Mouse (Mus musculus) lung, embryonic 16.5 days (tissue): ENCODE data around the gene Slc35c2. TPM values are rescaled to one million over a fixed set of nuclear protein-coding genes. Genes with fewer than 3 reads are reported as not detected.

Source experiments
- ATAC-seq: fragments of 200-750 bp; cut with Nextera tagmentation; 2 replicates; pipeline ENCODE4 v1.8.0; 2017; ENCODE audit warnings: low read depth, mild to moderate bottlenecking, moderate library complexity
- H3K27ac ChIP-seq: fragments of 300-500 bp; sonication (generic); 2 replicates; pipeline ENCODE4 v1.5.1; 2014; ENCODE audit warnings: mild to moderate bottlenecking, control low read depth, low read length
- H3K27me3 ChIP-seq: fragments of 300-500 bp; sonication (generic); 2 replicates; pipeline ENCODE4 v1.6.1; 2014; ENCODE audit warnings: low read depth, low read length, mixed read lengths; ENCODE audit not compliant: control insufficient read depth, insufficient read depth
- H3K36me3 ChIP-seq: fragments of 300-500 bp; sonication (generic); 2 replicates; pipeline ENCODE4 v1.6.1; 2014; ENCODE audit warnings: low read length; ENCODE audit not compliant: control insufficient read depth, insufficient read depth
- H3K4me1 ChIP-seq: fragments of 300-500 bp; sonication (generic); replicated peaks from 2 replicates; pipeline ENCODE4 v1.6.1; 2014; ENCODE audit warnings: low read length, mixed read lengths; ENCODE audit not compliant: control insufficient read depth, insufficient read depth
- H3K4me2 ChIP-seq: fragments of 300-500 bp; sonication (generic); 2 replicates; pipeline ENCODE4 v1.6.1; 2014; ENCODE audit warnings: low read depth, low read length, control low read depth
- H3K4me3 ChIP-seq: fragments of 300-500 bp; sonication (generic); 2 replicates; pipeline ENCODE4 v1.5.1; 2014; ENCODE audit warnings: mild to moderate bottlenecking, low read length, control low read depth
- H3K9ac ChIP-seq: fragments of 300-500 bp; sonication (generic); 2 replicates; pipeline ENCODE4 v1.6.1; 2014; ENCODE audit warnings: low read length, control low read depth
- H3K9me3 ChIP-seq: fragments of 300-500 bp; sonication (generic); 2 replicates; pipeline ENCODE4 v1.6.1; 2016; ENCODE audit warnings: low read length; ENCODE audit not compliant: control insufficient read depth
- WGBS: fragments of 180-500 bp; shearing (Covaris S2); extraction: QIAGEN DNeasy Blood & Tissue Kit; methylation state at CpG from one replicate; pipeline ENCODE4 v1.1.7; 2014; 5-methylcytosine and 5-hydroxymethylcytosine counted together
- polyA plus RNA-seq: library from polyadenylated mRNA; unstranded; fragments of >200 nt; fragmentation: Nextera tagmentation; extraction: Ambion mirVana; gene quantifications from 2 replicates; pipeline ENCODE4 v1.2.1, GENCODE M21; 2015

Slc35c2 gene
- polyA plus RNA-seq, 1 experiment from 2014 or later: 47.9 TPM

- Histone ChIP-seq H3K4me2 (no peak overlapping the region), H3K27me3 (peaks cover 25% of the 10 kb centered on the region), H3K9me3 (no peaks in the 10 kb centered on the region), H3K27ac (no peak overlapping the region), H3K4me3 (no peak overlapping the region), H3K9ac (no peak overlapping the region), H3K4me1 (peaks cover 5% of the 10 kb centered on the region), H3K36me3 (no peaks in the 10 kb centered on the region)
- 13% methylated on average over 10 of the region's 10 CpGs for WGBS
- ATAC-seq: no peak
These were observed 33.8 kb downstream of the Slc35c2 start for GRCm38 (mm10) chr2:165253867-165254266.

- no peak overlapping the region for H3K4me3 ChIP-seq
- H3K9ac ChIP-seq: no peak overlapping the region
- H3K4me2 ChIP-seq: no peak overlapping the region
- no peak overlapping the region for H3K27ac ChIP-seq
- ATAC-seq: no peak
- H3K4me1 ChIP-seq: peaks cover 5% of the 10 kb centered on the region
- no peaks in the 10 kb centered on the region for H3K9me3 ChIP-seq
- 73% methylated on average over 8 of the region's 8 CpGs for WGBS
- peaks cover 25% of the 10 kb centered on the region for H3K27me3 ChIP-seq
- H3K36me3 ChIP-seq: no peaks in the 10 kb centered on the region
These were observed 34.4 kb downstream of the Slc35c2 start for GRCm38 (mm10) chr2:165253269-165253668.

GRCm38 (mm10) chr2:165252801-165253200, 34.9 kb downstream of the Slc35c2 start:
- no peak overlapping the region for H3K9ac ChIP-seq
- peaks cover 5% of the 10 kb centered on the region for H3K4me1 ChIP-seq
- no peak overlapping the region for H3K4me2 ChIP-seq
- H3K27me3 ChIP-seq: peaks cover 25% of the 10 kb centered on the region
- ATAC-seq: no peak
- no peak overlapping the region for H3K4me3 ChIP-seq
- no peak overlapping the region for H3K27ac ChIP-seq
- H3K9me3 ChIP-seq: no peaks in the 10 kb centered on the region
- 40% methylated on average over 9 of the region's 9 CpGs for WGBS
- H3K36me3 ChIP-seq: no peaks in the 10 kb centered on the region

- Histone ChIP-seq H3K27me3 (peaks cover 26% of the 10 kb centered on the region), H3K4me2 (no peak overlapping the region), H3K36me3 (no peaks in the 10 kb centered on the region), H3K27ac (no peak overlapping the region), H3K9ac (no peak overlapping the region), H3K4me1 (peaks cover 5% of the 10 kb centered on the region), H3K9me3 (no peaks in the 10 kb centered on the region), H3K4me3 (no peak overlapping the region)
- 75% methylated on average over 8 of the region's 8 CpGs for whole genome bisulfite sequencing
- no peak for ATAC-seq
These were observed 35.3 kb downstream of the Slc35c2 start for GRCm38 (mm10) chr2:165252381-165252780.

- ATAC-seq: no peak
- H3K36me3 ChIP-seq: no peaks in the 10 kb centered on the region
- no peak overlapping the region for H3K4me2 ChIP-seq
- H3K27ac ChIP-seq: no peak overlapping the region
- WGBS: 29% methylated on average over 1 of the region's 1 CpGs
- H3K4me3 ChIP-seq: no peak overlapping the region
- H3K27me3 ChIP-seq: peaks cover 34% of the 10 kb centered on the region
- H3K9me3 ChIP-seq: no peaks in the 10 kb centered on the region
- no peak overlapping the region for H3K9ac ChIP-seq
- peaks cover 5% of the 10 kb centered on the region for H3K4me1 ChIP-seq
These were observed 36.8 kb downstream of the Slc35c2 start for GRCm38 (mm10) chr2:165250903-165251302.

GRCm38 (mm10) chr2:165248967-165249366, 38.7 kb downstream of the Slc35c2 start:
- Histone ChIP-seq H3K27me3 (peaks cover 31% of the 10 kb centered on the region), H3K27ac (no peak overlapping the region), H3K9me3 (no peaks in the 10 kb centered on the region), H3K36me3 (no peaks in the 10 kb centered on the region), H3K4me3 (no peak overlapping the region), H3K9ac (no peak overlapping the region), H3K4me1 (peaks cover 5% of the 10 kb centered on the region), H3K4me2 (no peak overlapping the region)
- peak; percentile 86 for ATAC-seq
- 20% methylated on average over 3 of the region's 3 CpGs for WGBS

- Histone ChIP-seq H3K4me3 (no peak overlapping the region), H3K36me3 (no peaks in the 10 kb centered on the region), H3K9ac (no peak overlapping the region), H3K27me3 (peaks cover 35% of the 10 kb centered on the region), H3K27ac (no peak overlapping the region), H3K9me3 (no peaks in the 10 kb centered on the region), H3K4me2 (no peak overlapping the region), H3K4me1 (peaks cover 5% of the 10 kb centered on the region)
- ATAC-seq: no peak
- WGBS: 21% methylated on average over 11 of the region's 11 CpGs
These were observed 41.3 kb downstream of the Slc35c2 start for GRCm38 (mm10) chr2:165246349-165246748.

GRCm38 (mm10) chr2:165243122-165243720, 44.4 kb downstream of the Slc35c2 start:
- Histone ChIP-seq H3K9me3 (no peaks in the 10 kb centered on the region), H3K4me2 (no peak overlapping the region), H3K36me3 (no peaks in the 10 kb centered on the region), H3K27ac (no peak overlapping the region), H3K27me3 (peaks cover 60% of the 10 kb centered on the region), H3K4me3 (no peak overlapping the region), H3K9ac (no peak overlapping the region; the same call in 1 of the 2 replicates), H3K4me1 (no peaks in the 10 kb centered on the region)
- no peak for ATAC-seq
- WGBS: 5% methylated on average over 11 of the region's 11 CpGs

- Histone ChIP-seq H3K9ac (no peak overlapping the region), H3K27me3 (peaks cover 66% of the 10 kb centered on the region), H3K4me3 (no peak overlapping the region), H3K36me3 (no peaks in the 10 kb centered on the region), H3K4me1 (no peaks in the 10 kb centered on the region), H3K27ac (no peak overlapping the region), H3K9me3 (no peaks in the 10 kb centered on the region), H3K4me2 (no peak overlapping the region)
- WGBS: 2% methylated on average over 13 of the region's 13 CpGs
- ATAC-seq: no peak
These were observed 45.1 kb downstream of the Slc35c2 start for GRCm38 (mm10) chr2:165242575-165242974.

- Histone ChIP-seq H3K4me2 (no peak overlapping the region), H3K36me3 (no peaks in the 10 kb centered on the region), H3K9me3 (no peaks in the 10 kb centered on the region), H3K27me3 (peaks cover 62% of the 10 kb centered on the region), H3K27ac (no peak overlapping the region), H3K4me1 (no peaks in the 10 kb centered on the region), H3K9ac (no peak overlapping the region), H3K4me3 (no peak overlapping the region)
- no peak for ATAC-seq
- WGBS: 40% methylated on average over 7 of the region's 7 CpGs
These were observed 45.9 kb downstream of the Slc35c2 start for GRCm38 (mm10) chr2:165241786-165242185.
